Mouse (Mus musculus) kidney, adult 2 months (tissue): ENCODE results near the gene Rps5. TPM values are rescaled to one million over a fixed set of nuclear protein-coding genes. Genes with fewer than 3 reads are reported as not detected.
"Not testable (repeated sequence)": the region's sequence is repeated elsewhere in the genome, so short reads cannot be mapped to it uniquely, and the experiment has no call there.

ENCODE experiments used
- DNase-seq: peaks from one replicate; pipeline ENCODE4 v3.0.0; 2021
- H3K27ac ChIP-seq: fragments of 200-500 bp; 2 replicates; pipeline ENCODE4 v1.5.1; 2012; ENCODE audit warnings: low read depth, low read length, control low read depth, inconsistent platforms; ENCODE audit not compliant: insufficient read depth
- H3K27me3 ChIP-seq: fragments of 200-500 bp; replicated peaks from 2 replicates; pipeline ENCODE4 v1.6.1; 2012; ENCODE audit warnings: mild to moderate bottlenecking, moderate library complexity, low read length, inconsistent platforms; ENCODE audit not compliant: control insufficient read depth, insufficient read depth
- H3K36me3 ChIP-seq: fragments of 200-500 bp; 2 replicates; pipeline ENCODE4 v1.6.1; 2012; ENCODE audit warnings: mild to moderate bottlenecking, moderate library complexity, low read length, inconsistent platforms; ENCODE audit not compliant: control insufficient read depth, insufficient read depth
- H3K4me1 ChIP-seq: fragments of 200-500 bp; 2 replicates; pipeline ENCODE4 v1.6.1; 2011; ENCODE audit warnings: low read length; ENCODE audit not compliant: control insufficient read depth, insufficient read depth
- H3K4me3 ChIP-seq: fragments of 200-500 bp; 2 replicates; pipeline ENCODE4 v1.5.1; 2011; ENCODE audit warnings: mild to moderate bottlenecking, low read depth, low read length, control low read depth; ENCODE audit not compliant: insufficient read depth
- CTCF ChIP-seq: fragments of 200-500 bp; conservative IDR thresholded peaks from 2 replicates; pipeline ENCODE4 v1.5.1; 2011; ENCODE audit warnings: low read depth, mild to moderate bottlenecking, control low read depth, low read length, moderate library complexity, mixed read lengths; ENCODE audit not compliant: insufficient read depth, insufficient read length
- POLR2A ChIP-seq: fragments of 200-500 bp; IDR thresholded peaks from one replicate; pipeline ENCODE4 v1.6.1; 2011; ENCODE audit warnings: low read depth, low read length, control low read depth
- WGBS: fragments of 180-500 bp; shearing (Covaris S2); methylation state at CpG from one replicate; pipeline ENCODE4 v1.1.7; 2018; 5-methylcytosine and 5-hydroxymethylcytosine counted together
- polyA plus RNA-seq: library from polyadenylated mRNA; depleted of rRNA; stranded (reverse); fragments of >200 nt; gene quantifications from 2 replicates; pipeline ENCODE4 v1.2.3, GENCODE M21; 2012

The Rps5 gene
- polyA plus RNA-seq, 1 experiment = 1,441 TPM

DNA sequence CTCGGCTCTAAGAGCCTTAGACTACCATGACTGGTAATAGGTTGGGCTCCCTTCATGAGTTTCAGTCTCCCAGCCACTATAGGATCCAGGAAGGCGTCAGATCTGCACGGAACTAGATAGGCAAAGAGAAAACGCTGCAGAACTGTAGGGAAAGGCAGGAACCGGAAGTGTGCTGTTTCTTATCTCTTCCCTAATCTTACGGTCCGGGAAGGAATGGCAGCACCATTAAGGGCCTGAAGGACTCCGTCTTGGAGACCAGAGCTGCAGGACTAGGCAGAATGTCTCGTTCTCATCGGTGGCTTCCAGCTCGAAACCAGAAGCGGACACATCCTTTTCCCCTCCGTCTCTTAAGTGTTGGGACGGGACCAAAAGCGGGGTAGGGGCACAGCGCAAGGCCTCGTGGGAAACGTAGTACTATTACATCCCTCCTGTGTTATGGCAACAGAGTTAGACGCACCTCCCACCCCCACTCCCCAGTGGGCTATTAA lies 11.9 kb upstream of the Rps5 start:
- Histone ChIP-seq H3K4me1 (peaks cover 3% of the 10 kb centered on the region; the same call in 1 of the 2 replicates), H3K36me3 (no peaks in the 10 kb centered on the region), H3K27ac (peak overlapping the region; percentile 59), H3K4me3 (peak overlapping the region; percentile 59), H3K27me3 (no peaks in the 10 kb centered on the region)
- DNase-seq = peak; percentile 69
- no peak for TF ChIP-seq CTCF
- peak; percentile 26 for TF ChIP-seq POLR2A
- WGBS = 7% methylated on average over 19 of the region's 19 CpGs

DNA sequence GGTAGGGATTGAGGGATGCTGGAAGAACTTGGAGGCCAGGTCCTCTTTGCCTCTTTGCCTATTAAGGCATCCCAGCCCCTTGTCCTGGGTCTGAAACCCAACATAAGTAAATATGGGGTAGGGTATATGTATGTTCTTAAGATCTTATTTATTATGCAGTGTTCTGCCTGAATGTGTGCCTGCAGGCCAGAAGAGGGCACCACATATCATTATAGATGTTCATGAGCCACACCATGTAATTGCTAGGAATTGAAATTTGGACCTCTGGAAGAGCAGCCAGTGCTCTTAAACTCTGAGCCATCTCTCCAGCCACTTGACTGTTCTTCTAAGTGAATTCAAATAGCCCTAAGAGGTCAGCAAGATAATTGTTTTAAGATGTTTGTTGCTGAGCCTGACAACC lies 8.5 kb upstream of the Rps5 start:
- H3K27ac ChIP-seq = no peak overlapping the region
- no peaks in the 10 kb centered on the region for H3K36me3 ChIP-seq
- no peak overlapping the region for H3K4me3 ChIP-seq
- H3K4me1 ChIP-seq = peaks cover 3% of the 10 kb centered on the region; the same call in 1 of the 2 replicates
- TF ChIP-seq POLR2A (no peak), CTCF (peak; percentile 47)
- peak; percentile 31 for DNase-seq
- H3K27me3 ChIP-seq = no peaks in the 10 kb centered on the region

- DNase-seq, H3K4me3 ChIP-seq, H3K36me3 ChIP-seq, H3K27me3 ChIP-seq, H3K4me1 ChIP-seq, H3K27ac ChIP-seq: not testable (repeated sequence)
- WGBS = 85% methylated on average over 7 of the region's 8 CpGs
These were observed 1.6 kb upstream of the Rps5 start for GRCm38 (mm10) chr7:12920495-12920894.

DNA sequence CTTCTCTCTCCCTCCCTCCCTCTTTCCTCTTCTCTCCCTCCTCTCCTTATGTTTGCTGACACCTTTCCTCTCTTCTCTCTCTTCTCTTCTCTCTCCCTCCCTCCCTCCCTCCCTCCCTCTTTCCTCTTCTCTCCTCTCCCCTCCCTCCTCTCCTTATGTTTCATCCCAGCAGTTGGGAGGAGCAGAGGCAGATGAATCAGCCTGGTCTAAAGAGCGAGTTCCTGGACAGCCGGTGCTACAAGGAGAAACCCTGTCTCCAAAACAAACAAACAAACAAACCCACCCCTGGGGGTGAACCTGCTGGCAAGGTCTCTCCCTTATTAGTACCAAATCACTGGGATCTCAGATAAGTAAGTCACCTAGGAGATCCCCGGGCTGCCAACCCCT lies 779 bp upstream of the Rps5 start:
- no peak for DNase-seq
- Histone ChIP-seq H3K36me3 (peaks cover 3% of the 10 kb centered on the region; the same call in 1 of the 2 replicates), H3K27ac (peak overlapping the region; percentile 80), H3K4me3 (peak overlapping the region; percentile 68), H3K27me3 (no peaks in the 10 kb centered on the region), H3K4me1 (peaks cover 8% of the 10 kb centered on the region)
- 2% methylated on average over 3 of the region's 3 CpGs for WGBS
- TF ChIP-seq POLR2A (no peak), CTCF (no peak)

GRCm38 (mm10) chr7:12922729-12923128 lies 639 bp downstream of the Rps5 start:
- WGBS = 1% methylated on average over 8 of the region's 8 CpGs
- no peaks in the 10 kb centered on the region for H3K27me3 ChIP-seq
- TF ChIP-seq POLR2A = no peak
- no peak for TF ChIP-seq CTCF
- peak overlapping the region; percentile 90 for H3K4me3 ChIP-seq
- peaks cover 3% of the 10 kb centered on the region; the same call in 1 of the 2 replicates for H3K36me3 ChIP-seq
- H3K27ac ChIP-seq = no peak overlapping the region
- no peak for DNase-seq
- peaks cover 8% of the 10 kb centered on the region for H3K4me1 ChIP-seq

DNA sequence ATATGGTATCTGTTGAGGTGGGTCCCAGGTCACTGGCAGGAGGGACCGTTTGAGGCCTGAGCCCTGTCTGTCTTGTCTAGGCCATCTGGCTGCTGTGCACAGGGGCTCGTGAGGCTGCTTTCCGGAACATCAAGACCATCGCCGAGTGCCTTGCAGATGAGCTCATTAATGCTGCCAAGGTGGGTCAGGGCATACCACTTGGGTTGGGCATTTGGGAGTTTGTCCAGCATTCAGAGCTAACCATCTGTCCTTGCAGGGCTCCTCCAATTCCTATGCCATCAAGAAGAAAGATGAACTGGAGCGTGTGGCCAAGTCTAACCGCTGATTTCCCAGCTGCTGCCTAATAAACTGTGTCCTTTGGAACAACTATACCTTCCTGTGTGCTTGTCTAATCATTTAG lies 4.2 kb downstream of the Rps5 start:
- Histone ChIP-seq H3K27me3 (no peaks in the 10 kb centered on the region), H3K27ac (no peak overlapping the region), H3K4me1 (peaks cover 8% of the 10 kb centered on the region), H3K36me3 (peaks cover 3% of the 10 kb centered on the region; the same call in 1 of the 2 replicates), H3K4me3 (no peak overlapping the region)
- no peak for TF ChIP-seq POLR2A
- no peak for DNase-seq
- 83% methylated on average over 7 of the region's 7 CpGs for WGBS

GRCm38 (mm10) chr7:12927191-12927680 lies 5.1 kb downstream of the Rps5 start, which contains the start of gene Rnf225:
Rnf225 (plus strand) TSS chr7:12927416.
- peak; percentile 56 for DNase-seq
- TF ChIP-seq CTCF (no peak), POLR2A (no peak)
- peaks cover 3% of the 10 kb centered on the region; the same call in 1 of the 2 replicates for H3K36me3 ChIP-seq
- no peak within 1 kb of the TSS for H3K27ac ChIP-seq
- H3K4me3 ChIP-seq = no peak within 1 kb of the TSS; the same call in 1 of the 2 replicates
- H3K4me1 ChIP-seq = peaks cover 8% of the 10 kb centered on the region
- WGBS = 36% methylated on average over 8 of the region's 8 CpGs
- H3K27me3 ChIP-seq = no peaks in the 10 kb centered on the region
